Mouse (Mus musculus) kidney, postnatal 36 days (tissue): ENCODE measurements around the gene Adarb2.
A peak's percentile ranks its signal among the peaks of the same experiment; 100 is the strongest.

Experiments
- DNase-seq, 2 experiments: peaks; one replicate each; pipeline ENCODE4 v3.0.0; 2021 to 2022; ENCODE audit warnings: mixed read lengths in 2 of 2

Gene Adarb2

DNA sequence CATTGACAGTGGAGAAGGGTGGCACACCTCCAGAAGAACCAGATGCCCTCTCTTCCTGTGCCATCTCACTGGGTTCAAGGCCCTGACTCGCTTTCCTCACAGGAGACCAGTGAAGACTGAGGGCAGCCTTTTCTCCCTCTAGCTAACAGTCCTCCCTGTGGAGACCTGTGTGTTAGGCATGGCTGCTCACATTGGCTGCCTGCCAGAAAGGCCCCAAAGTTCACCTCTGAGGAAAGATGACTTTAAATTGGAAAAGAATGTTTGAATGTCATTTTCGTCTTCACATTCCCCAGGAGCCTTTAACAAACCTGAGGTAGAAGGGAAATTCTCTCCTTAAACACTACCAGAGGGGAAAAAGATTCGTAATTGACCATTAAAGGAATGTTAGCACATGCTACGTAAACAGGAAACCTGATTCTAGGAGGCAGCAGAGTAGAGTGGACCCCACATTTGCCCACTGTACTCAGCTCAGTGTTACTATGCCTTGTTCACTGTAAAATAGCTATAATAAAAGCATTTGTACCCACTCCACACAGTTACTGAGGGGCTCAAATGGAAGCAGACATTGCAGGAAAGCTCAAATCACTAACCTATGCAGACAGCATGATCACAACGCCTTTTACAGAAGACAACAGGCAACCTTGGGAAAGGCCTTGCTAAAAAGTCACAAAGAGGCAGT, 285.2 kb downstream of the Adarb2 start:
- peak; percentile 13 to 69 for DNase-seq

DNA sequence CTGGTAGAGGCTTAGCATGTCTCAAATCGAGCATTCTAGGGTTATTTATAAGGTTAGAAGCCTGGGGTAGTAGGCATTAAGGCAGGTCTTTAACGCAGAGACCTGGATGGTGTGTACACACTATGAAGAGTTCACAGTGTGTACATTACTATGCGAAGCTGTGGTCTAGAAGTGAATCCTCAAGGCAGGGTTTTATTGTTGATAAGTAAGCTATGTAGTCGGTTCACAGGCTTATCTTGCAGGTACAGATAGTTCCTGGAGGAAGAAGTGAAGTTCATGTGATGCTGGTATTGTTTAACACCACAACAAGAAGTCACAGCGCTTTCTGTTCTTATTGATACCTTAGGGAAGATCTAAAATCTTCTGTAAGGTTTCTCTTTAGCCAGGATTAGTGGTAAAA, 290.7 kb downstream of the Adarb2 start:
- no peak for DNase-seq

DNA sequence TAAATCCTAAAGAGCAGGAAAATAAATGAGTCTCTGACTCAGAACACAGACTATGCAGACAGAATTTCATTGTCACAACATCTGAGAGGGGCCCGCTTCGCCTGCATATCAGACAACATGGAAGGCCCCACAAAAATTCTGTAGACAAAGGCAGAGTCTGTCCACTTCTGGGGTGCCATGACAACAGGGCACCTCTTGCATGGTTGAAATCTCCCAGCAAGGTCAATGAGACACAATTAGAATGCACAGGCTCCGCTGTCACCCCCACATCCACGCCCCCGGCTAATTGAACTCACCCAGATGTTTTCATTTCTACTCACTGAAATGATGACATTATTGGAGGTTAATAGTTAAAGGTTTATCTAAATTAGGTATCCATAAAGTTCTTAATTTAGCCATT, 296.9 kb downstream of the Adarb2 start:
- peak in 1 of 2 experiments; percentile 4 for DNase-seq

DNA sequence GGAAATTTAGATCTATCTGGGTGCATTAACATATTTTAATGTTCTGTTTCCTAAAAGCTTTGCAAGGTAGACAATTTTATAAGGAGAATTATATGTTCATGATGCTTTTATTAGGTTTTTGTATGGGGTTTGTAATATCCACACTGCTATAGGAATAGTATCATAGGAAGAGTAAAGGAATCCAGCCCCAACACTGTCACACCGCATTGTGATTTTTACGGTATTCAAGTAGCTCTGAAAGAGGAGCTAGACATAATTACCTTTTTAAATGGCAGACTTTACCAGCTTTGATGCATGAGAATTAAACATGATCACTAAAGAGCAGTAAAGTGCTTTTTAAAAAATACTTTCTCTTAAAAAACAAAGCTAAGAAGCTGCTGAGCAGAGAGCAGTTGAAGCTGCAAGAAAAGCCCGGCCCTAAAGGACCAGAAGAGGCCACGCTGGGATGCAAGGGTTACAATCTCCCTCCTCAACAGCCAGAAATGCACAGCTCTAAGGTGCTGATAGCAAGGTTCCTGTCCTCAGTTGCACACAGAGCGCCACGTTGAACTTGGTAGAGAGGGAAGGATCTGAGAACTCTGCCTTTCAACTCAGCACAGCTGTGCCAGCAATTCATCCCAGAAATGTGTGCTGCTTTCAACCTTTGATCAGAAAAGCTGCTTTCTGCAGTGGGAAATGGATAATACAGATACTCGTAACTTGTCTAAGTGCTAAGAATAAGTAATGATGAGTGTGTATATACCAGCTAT, 308.6 kb downstream of the Adarb2 start:
- no peak for DNase-seq

DNA sequence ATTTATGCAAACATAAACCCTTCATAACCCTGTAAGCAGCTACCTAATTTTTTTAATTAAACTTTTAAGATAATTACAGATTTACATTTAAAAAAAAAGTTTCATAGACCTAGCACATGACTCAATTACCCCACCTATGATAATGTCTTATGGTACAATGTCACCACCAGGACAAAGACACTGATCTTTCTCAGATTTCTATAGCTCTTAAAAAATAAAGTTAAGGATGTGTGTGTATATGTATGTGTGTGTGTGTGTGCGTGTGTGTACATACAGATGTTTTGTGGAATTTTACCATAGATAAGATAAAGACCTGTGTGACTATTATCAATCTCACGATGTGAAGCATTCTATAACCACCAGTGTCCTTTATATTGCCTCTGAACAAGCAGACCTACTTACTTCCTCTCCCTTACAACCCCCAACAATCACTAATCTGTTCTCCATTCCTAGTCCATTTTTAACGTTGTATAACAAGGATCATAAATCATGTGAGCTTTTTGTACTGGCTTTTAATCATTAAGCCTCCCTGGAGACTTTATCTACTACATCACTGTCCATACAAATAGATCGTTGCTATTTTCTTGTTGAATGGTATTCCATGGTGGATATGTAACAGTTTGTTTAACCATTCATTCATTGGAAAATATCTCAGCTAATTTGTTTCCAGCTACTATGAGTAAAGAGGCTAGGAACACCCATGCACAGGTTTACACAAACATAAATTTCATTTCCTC, 313.5 kb downstream of the Adarb2 start:
- DNase-seq: no peak

DNA sequence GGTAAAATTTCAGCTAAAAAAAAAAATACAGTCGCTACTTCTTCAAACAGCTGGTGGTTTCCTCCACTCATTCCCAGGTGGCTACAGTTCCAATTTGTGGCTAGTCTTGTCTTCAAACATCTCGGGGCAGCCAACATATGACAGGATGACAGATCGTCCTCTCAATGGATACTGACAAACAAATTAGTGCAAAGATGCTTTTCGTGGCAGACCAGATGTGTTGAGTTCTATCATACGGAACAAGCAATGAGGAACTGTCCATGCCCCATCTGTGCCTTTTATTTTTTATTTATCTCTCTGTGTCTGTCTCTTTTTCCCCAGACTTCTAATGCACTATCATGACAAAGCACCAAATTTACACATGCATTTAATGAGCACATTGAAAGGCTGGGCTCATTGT, 316.5 kb downstream of the Adarb2 start:
- DNase-seq: no peak

DNA sequence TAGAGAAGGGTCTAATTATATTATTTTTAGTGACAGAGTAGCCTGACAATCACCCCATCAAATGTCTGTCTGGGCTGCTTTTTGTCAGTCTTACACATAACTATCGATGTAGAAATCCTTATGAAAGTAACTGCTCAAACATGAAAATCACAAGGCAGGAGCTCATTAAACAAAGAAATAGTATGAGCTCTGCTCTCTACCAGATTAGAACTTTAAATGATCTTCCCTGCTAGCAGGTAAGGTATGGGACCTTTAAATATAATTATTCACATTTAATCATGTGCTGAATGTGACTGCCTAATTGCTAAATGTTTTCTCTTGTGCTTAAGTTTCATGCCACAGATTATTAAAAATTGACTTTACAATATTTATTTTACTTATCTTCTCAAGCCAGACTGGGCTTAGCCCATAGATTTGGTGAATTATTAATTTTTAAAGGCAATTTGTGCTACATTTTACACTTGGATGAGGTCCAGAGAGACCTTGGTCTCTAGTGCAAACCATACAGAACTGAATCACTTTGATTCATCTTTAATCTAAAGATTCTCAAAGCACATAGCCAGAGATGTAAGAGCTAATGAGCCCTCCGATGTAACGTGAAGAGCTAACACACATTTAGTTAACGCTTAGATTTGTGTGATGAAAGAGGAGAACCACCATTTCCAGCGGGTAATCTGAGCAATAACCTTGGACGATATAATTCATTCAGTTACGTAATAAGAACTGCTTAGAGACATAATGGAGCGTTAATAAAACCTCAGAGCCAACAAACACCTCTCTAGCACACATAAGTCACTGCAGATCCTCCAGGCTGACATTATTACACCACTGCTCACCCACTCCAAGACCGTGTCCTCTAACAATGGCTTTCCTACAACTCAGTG, 323.3 kb downstream of the Adarb2 start:
- DNase-seq: no peak

DNA sequence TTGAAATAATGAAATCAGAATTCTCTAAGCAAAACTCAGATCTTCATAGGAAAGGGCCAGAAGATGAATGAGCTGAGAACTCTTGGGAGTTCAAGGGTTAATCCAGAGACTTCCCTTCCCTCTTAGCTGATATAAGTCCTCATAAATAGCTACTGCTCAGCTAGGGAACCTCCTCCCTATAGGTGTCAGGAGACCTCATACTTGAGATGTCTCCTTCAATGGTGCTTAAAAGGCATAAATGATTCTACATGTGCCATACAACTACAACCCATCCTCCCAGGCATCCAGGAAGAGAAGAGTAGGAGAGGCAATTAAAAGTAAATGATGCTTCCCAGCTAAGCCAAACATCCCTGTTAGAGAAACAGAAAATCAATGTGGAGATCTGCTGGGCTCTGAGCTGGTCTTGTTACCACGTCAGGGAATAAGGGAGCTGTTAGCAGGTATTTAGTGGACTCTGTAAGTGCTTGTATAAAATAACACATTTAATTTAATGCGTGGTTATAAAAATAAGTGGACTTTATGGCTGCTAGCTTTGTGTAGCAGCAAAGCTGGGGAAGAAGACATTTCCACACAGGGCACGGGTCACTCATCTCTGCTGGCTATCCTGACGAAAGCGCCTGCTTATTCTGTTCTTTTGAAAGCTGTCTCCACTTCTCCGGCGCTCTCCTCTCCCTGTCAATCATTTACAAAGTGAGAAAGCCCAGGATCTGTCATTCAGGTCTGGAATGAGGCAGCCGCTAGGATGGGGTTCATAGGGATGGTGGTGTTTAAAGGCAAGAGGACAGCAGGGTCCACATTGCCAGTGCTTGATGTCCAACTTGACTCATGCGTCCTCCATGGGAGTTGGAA, 331.8 kb downstream of the Adarb2 start:
- no peak for DNase-seq

DNA sequence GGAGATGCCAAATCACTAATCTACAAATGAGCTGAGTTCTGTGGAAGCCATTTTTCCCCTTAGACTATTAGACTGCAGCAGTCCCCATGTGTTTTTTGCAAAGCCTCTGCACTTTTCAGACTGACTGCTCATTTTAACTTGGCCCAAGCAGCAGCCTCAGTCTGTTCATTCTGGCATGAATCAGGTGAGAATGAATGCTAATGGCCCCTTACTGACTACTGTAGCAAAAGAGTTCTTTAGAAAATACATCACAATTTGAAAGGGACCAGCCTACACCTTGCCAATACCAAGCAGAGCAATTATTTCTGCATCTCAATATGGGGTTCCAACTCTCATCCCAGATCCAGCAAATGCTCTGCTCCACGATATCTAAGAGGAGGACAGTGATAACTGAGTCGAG, 335.8 kb downstream of the Adarb2 start:
- no peak for DNase-seq

DNA sequence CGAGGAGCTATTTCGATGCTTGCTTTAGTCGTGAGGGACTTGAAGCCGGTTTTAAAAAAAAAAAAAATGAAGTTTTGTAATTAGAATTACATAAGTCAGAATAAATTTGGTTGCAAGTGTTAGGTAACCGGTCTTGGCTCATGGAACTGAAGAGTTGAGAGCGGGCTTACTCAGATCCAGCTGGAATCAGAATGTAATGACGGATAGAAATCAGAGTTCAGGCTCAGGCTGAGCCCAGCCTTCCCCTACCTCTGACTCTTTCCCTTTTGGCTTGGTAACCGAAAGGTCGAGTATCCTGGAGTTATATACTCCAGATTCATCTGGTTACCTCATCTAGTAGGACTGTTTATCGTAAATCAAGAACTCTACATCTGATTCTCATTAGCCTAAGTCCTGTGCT, 336.2 kb downstream of the Adarb2 start:
- DNase-seq: no peak

DNA sequence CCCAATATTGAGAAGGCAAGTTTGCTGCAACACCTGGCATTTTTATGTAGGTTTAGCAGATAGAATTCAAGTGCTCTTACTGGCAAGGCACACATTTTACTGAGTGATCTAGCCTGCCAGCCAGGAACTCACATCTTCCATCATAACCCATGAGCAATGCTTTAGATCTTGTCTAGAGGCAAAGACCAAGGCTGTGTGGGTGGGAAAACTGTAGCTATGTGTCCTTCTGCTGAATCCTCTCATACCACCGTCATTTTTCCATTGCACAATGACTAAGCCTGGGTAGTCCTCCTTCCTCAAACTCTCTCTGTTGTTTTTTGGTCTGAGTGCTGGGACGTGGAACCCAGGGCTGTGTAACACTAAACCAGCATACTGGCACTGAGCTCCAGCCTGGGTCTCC, 340.0 kb downstream of the Adarb2 start:
- DNase-seq: no peak

DNA sequence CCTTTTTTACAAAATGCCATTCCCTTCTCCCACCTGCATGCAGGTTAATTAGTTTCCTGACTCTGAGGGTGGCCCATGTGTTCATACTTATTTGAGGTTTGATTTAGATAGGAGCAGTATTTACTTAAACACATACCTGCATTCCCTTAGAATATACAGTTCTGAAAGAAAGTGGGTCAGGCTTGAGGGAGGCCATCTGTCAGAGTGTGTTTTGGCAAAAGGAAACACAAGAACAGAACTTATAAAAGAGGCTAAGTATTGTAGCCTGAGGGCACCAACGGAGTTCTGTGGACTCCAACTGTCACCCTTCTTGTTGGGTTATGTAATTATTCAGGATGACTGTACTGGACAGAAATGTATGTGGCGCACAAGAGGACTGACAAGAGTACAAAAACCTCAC, 349.6 kb downstream of the Adarb2 start:
- no peak for DNase-seq

DNA sequence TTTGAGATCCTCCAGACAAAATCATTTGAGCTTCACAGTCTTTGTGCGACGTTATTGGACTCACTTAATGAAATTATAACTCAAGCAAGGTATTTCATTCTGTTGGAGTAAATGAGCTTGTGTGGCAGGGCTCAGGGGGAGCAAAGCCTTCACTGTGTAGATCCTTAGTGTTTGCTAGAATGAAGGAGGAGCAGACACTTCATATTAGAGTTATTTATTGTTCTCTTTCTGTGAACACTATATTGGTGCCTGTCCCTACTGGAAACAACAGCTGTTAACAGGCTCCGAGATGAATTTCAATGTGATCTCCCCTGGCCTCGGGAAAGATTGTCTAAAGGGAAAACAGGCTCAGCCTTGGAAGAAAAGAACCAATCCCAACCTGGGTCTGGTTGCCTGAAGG, 355.1 kb downstream of the Adarb2 start:
- DNase-seq: no peak

DNA sequence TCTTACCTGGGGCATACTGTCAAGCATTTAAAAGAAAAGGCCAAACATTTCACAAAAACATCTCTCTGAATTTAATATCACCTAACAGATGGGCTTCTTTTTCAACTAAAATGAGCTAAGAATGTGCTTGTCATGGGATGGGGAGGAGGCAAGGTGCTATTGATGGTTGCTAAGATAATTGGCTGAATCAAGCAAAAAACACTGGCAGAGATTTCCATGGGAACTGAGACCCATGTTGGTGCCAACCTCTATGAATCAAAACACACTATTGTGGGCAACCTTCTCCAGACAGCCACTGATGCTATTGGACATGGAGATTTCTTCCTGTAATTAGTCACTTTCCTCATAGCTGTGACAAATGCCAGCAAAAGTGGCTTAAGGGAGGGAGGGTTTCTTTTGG, 357.8 kb downstream of the Adarb2 start:
- DNase-seq: no peak

DNA sequence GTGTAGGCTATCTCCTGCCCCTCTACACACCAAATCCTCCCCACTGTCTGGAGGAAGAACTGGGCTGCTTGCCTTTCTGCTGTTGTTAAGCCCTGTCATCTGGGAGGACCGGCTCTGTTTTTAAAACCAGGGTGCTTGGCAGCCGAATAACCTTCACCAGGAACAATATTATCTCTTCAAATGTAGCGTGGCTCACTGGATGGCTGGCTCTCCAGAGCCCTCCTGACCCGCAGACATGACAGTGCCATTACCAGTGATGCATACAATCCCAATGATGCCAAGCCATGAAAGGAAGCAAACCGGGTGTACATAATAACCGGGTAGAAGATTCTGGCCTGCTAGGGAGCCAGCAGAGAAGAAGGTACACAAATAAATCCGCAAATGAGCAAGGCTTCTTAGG, 360.5 kb downstream of the Adarb2 start:
- no peak for DNase-seq

DNA sequence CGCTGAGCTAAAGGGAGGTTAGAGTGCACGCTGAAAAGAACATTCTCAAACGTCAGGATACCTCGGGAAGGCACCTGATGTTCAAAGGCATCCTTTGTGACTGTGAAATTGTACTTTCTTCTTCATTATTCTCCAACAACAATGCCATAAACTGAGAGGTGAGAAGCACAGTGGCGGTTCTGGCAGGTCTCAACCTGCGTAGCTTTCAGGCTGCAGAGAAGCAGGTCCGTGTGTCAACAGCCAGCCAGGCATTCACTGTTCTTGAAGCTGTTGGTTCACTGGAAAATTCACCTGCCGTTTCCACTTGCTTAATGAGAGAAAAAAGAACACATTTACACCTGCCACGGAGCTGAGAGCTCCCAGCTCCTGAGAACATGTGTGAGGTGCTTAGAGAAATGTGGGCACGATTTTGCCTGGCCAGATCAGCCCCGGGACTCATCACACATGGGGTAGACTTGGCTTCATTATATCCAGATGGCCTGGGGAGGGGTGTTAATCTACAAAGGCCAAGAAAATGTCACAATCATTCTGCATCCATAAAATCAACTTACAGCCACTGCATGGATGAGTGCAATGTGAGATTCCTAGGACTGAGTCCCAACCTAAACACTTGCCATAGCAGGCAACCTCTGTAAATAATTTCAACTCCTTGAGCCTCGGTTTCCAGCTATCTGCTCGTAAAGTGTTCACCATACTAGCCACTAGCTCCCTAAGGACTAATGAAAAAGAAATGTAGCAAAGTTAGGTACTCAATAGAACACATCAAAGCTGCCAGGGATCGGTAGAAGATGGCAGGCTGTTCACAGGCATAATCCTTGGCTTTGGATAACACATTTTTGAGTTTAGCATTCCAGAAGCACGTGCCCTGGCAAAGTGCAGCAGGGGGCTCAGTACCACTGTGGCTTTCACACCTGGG, 364.7 kb downstream of the Adarb2 start:
- no peak for DNase-seq

DNA sequence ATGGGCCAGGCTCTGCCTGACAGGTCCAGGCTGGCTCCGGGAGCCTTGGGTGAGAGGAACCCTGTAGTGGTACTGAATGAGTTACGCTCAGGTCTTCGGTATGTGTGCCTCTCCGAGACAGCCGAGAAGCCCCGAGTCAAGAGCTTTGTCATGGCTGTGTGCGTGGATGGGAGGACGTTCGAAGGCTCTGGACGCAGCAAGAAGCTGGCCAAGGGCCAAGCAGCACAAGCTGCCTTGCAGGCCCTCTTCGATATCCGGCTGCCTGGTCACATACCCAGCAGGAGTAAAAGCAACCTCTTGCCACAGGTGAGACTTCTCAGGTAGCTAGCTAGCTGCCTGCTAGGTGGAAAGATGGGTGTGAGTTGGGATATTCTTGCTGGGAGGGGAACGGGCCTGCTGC, 367.6 kb downstream of the Adarb2 start:
- DNase-seq: no peak

DNA sequence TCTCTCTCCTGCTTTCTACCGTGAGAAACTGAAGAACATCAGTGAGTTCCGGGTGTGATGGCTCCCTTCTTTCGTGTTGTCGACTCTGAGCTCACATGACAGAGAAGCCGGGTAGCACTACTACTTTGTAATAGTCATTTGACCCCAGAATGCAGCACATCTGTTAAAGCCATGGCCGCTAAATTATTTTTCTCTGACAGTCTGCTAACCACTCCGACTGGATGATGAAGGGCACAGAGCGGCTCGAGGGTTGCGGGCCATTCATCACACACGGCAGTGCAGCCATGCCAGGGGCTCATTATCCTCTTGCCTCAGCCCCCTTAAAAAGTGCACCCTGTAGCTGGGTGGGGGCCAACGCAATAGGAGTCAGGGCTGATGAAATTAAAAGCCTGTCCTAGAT, 371.2 kb downstream of the Adarb2 start:
- DNase-seq: no peak

DNA sequence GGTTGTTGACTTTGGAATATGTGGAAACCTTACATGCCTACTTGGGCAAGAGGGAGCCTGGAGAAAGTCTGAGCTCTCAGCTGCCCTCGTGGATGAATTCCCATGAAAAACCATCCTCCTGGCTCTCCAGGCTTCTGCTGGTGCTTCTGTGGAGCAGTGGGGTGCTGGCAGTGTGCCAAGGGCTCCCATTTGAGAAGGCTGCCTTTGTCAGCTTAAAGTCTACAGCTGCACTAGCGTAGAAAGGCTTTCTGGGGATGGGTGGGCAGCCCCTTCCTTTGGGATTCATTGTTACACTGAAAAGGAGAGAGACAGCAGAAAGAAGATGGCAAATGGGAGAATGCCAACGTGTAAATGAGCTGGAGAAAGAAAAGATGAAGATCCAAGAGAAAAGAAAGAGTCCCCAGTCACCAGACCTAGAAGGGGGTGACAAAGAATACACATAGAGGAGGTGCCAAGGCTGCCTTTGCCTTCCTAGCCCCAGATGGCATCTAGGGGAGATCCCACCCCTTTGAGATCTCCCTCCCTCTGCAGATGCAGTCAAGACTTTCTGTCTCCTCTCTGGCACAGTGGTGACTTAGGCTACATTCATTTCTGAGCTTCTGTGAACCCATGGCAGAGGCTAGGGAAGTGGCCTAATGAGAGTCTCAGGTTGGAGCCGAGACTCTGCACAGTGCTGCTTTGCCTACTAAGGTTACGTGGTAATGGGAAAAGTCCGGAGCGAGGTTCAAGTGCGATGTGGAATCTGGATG, 381.8 kb downstream of the Adarb2 start:
- no peak for DNase-seq

DNA sequence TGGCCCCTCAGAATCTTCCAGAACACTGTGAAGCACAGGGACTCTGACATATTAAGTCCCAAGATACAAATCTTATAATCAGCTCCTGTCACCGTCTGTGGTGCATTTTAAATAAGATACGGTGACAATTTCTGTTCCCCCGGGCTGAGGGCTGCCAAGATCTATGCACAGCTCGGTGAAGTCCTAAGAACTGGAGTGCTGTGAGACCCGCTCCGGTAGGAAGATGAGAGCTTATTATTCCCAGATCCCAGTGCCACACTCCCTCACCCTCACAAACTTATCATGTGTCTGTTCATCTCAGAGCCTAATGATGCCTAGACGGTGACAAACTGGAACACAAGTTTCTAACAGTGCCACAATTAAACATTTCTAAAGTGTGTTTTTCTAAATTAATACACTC, 384.8 kb downstream of the Adarb2 start:
- no peak for DNase-seq
